Comparison of ENCODE assay signal across 12 mouse cellular contexts in the genomic region with DNA sequence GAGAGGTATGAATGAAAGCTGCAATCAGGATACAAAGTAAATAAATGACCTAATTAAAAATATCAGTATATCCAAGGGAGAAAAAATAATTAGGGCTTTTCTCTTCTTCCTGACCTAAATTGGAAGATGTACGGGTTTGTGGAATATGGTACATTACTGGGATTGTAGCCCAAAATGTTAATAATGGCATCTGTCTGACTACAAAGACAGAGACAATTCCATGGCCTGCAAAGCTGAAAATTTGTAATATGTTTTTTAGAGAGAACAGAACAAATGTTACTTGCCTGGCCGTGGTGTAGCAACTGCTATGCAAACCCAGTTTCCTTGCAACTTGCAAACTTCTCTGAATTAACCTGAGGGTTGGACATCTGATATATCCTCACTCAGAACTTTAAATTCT.
"Had no signal": no experiment of that assay in that cellular context is flagged by ENCODE, and none has a peak within 500 bp of the region (broad histone marks: within the 10 kb centered on the region; RNA-seq: fewer than 3 reads in every experiment).

No protein-coding gene starts in this region.

- DNase-seq: kidney, adult 18-20 months; kidney, adult 9 months; kidney, postnatal 14 days; kidney, postnatal 4 days; liver; lung, adult 18-20 months; lung, postnatal 14 days; lung, postnatal 4 days; midbrain, embryonic 14.5 days; thymus, adult 2 months; thymus, postnatal 14 days; thymus, postnatal 4 days had no signal
